Mouse (Mus musculus) kidney, embryonic 14.5 days (tissue): ENCODE data around the gene Cyp27b1. TPM values are rescaled to one million over a fixed set of nuclear protein-coding genes. Genes with fewer than 3 reads are reported as not detected.
A peak's percentile ranks its signal among the peaks of the same experiment; 100 is the strongest.

Experiments
- ATAC-seq: fragments of 200-750 bp; cut with Nextera tagmentation; 2 replicates; pipeline ENCODE4 v1.8.0; 2017; ENCODE audit warnings: moderate number of reproducible peaks, mild to moderate bottlenecking, moderate TSS enrichment, moderate library complexity; ENCODE audit not compliant: low FRiP score, low TSS enrichment
- H3K27ac ChIP-seq: fragments of 300-500 bp; sonication (generic); 2 replicates; pipeline ENCODE4 v1.5.1; 2014; ENCODE audit warnings: low read depth, mild to moderate bottlenecking, low read length, moderate library complexity, mixed read lengths
- H3K27me3 ChIP-seq: fragments of 300-500 bp; sonication (generic); 2 replicates; pipeline ENCODE4 v1.6.1; 2014; ENCODE audit warnings: mild to moderate bottlenecking, low read length; ENCODE audit not compliant: control insufficient read depth, insufficient read depth
- H3K36me3 ChIP-seq: fragments of 300-500 bp; sonication (generic); 2 replicates; pipeline ENCODE4 v1.6.1; 2014; ENCODE audit warnings: low read length, mixed read lengths; ENCODE audit not compliant: control insufficient read depth, insufficient read depth
- H3K4me1 ChIP-seq: fragments of 300-500 bp; sonication (generic); 2 replicates; pipeline ENCODE4 v1.6.1; 2014; ENCODE audit warnings: low read length, mixed read lengths; ENCODE audit not compliant: control insufficient read depth, insufficient read depth
- H3K4me2 ChIP-seq: fragments of 300-500 bp; sonication (generic); replicated peaks from 2 replicates; pipeline ENCODE4 v1.6.1; 2014; ENCODE audit warnings: low read depth, mild to moderate bottlenecking, low read length
- H3K4me3 ChIP-seq: fragments of 300-500 bp; sonication (generic); 2 replicates; pipeline ENCODE4 v1.5.1; 2014; ENCODE audit warnings: mild to moderate bottlenecking, low read length
- H3K9ac ChIP-seq: fragments of 300-500 bp; sonication (generic); 2 replicates; pipeline ENCODE4 v1.6.1; 2014; ENCODE audit warnings: low read depth, mild to moderate bottlenecking, low read length, moderate library complexity
- H3K9me3 ChIP-seq: fragments of 300-500 bp; sonication (generic); 2 replicates; pipeline ENCODE4 v1.6.1; 2016; ENCODE audit warnings: low read length; ENCODE audit not compliant: control insufficient read depth
- WGBS: fragments of 180-500 bp; shearing (Covaris S2); extraction: QIAGEN DNeasy Blood & Tissue Kit; methylation state at CpG from one replicate; pipeline ENCODE4 v1.1.7; 2014; 5-methylcytosine and 5-hydroxymethylcytosine counted together
- polyA plus RNA-seq: library from polyadenylated mRNA; unstranded; fragments of >200 nt; fragmentation: Nextera tagmentation; extraction: Ambion mirVana; gene quantifications from 2 replicates; pipeline ENCODE4 v1.2.1, GENCODE M21; 2014

Cyp27b1 gene
- polyA plus RNA-seq, 1 experiment from 2014 or later: 0.41 TPM

- Histone ChIP-seq H3K9me3 (no peaks in the 10 kb centered on the region), H3K4me3 (peak overlapping the region; percentile 85), H3K36me3 (peaks cover 16% of the 10 kb centered on the region), H3K4me2 (peak overlapping the region; percentile 85), H3K27ac (peak overlapping the region; percentile 73), H3K27me3 (peaks cover 5% of the 10 kb centered on the region), H3K9ac (peak overlapping the region; percentile 77), H3K4me1 (peaks cover 11% of the 10 kb centered on the region)
- no peak for ATAC-seq
- 19% methylated on average over 5 of the region's 5 CpGs for WGBS
Observed at GRCm38 (mm10) chr10:127042468-127043115, 5.5 kb upstream of the Cyp27b1 start.

DNA sequence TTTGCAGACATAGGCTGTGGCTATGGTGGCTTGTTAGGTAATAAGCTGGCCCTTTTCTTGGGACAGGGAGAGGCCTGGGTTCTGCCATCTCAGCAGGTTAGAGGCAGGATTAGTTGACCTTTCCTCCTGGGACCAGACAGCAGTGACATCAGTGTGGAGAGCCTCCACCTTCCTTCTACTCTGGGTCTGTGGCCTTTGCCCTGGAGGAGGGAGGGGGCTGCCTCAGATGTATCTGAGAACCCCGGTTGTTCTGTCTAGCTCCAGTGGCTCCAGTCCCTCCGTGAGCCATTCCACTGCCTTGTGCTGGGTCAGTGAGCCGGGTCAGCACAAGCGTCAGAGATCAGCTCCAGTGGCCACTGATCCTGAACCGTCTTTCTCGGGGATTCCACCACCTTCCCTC, 4.9 kb upstream of the Cyp27b1 start:
- Histone ChIP-seq H3K4me2 (peak overlapping the region; percentile 85; the same call in 1 of the 2 replicates), H3K27me3 (peaks cover 11% of the 10 kb centered on the region), H3K4me1 (peaks cover 11% of the 10 kb centered on the region), H3K9me3 (no peaks in the 10 kb centered on the region), H3K4me3 (peak overlapping the region; percentile 85; the same call in 1 of the 2 replicates), H3K36me3 (peaks cover 16% of the 10 kb centered on the region), H3K9ac (no peak overlapping the region), H3K27ac (peak overlapping the region; percentile 11; the same call in 1 of the 2 replicates)
- 50% methylated on average over 6 of the region's 6 CpGs for WGBS
- ATAC-seq: no peak; the same call in 1 of the 2 replicates

GRCm38 (mm10) chr10:127048608-127049394, 751 bp downstream of the Cyp27b1 start:
- no peak for ATAC-seq
- Histone ChIP-seq H3K9me3 (no peaks in the 10 kb centered on the region), H3K9ac (peak overlapping the region; percentile 24; the same call in 1 of the 2 replicates), H3K36me3 (peaks cover 10% of the 10 kb centered on the region), H3K27me3 (peaks cover 32% of the 10 kb centered on the region), H3K4me2 (peak overlapping the region; percentile 8), H3K4me1 (peaks cover 9% of the 10 kb centered on the region; the same call in 1 of the 2 replicates), H3K4me3 (peak overlapping the region; percentile 22), H3K27ac (no peak overlapping the region)
- 4% methylated on average over 35 of the region's 35 CpGs for WGBS

DNA sequence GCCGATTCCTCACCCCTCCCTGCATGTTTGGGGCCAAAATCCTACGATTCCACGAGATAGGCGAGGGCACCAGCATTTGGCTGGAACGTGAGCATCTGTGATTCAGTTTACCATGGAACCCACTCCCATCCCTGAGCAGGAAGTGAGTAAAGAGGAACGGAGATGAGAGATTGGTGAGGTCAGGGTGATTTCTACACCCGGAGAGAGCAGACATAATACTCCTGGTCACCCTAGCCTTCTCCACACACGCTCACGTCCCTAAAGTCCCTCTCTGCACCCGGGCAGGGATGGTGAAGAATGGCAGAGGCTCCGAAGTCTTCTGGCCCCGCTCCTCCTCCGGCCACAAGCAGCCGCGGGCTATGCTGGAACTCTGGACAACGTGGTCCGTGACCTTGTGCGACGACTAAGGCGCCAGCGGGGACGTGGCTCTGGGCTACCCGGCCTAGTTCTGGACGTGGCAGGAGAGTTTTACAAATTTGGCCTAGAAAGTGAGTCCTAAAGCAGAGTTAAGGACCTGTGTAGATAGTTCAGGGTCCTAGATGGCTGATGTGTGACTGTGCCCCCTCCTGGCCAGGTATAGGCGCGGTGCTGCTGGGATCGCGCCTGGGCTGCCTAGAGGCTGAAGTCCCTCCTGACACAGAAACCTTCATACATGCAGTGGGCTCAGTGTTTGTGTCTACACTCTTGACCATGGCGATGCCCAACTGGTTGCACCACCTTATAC, 1.5 kb downstream of the Cyp27b1 start:
- ATAC-seq: peak; percentile 24; the same call in 1 of the 2 replicates
- peak overlapping the region; percentile 22 for H3K4me3 ChIP-seq
- 2% methylated on average over 29 of the region's 29 CpGs for WGBS
- peak overlapping the region; percentile 8 for H3K4me2 ChIP-seq
- H3K9me3 ChIP-seq: no peaks in the 10 kb centered on the region
- H3K27ac ChIP-seq: no peak overlapping the region
- H3K27me3 ChIP-seq: peaks cover 32% of the 10 kb centered on the region
- H3K9ac ChIP-seq: peak overlapping the region; percentile 24; the same call in 1 of the 2 replicates
- peaks cover 5% of the 10 kb centered on the region for H3K36me3 ChIP-seq
- peaks cover 9% of the 10 kb centered on the region; the same call in 1 of the 2 replicates for H3K4me1 ChIP-seq

DNA sequence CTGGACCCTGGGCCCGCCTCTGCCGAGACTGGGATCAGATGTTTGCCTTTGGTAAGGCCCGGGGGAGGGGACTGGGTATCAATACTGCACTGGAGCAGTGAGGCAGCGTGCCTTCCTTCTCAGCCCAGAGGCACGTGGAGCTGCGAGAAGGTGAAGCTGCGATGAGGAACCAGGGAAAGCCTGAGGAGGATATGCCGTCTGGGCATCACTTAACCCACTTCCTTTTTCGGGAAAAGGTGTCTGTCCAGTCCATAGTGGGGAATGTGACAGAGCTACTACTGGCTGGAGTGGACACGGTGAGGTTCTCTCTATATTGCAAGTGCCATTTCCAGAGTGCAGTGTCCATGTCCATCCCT, 2.0 kb downstream of the Cyp27b1 start:
- no peak overlapping the region for H3K4me3 ChIP-seq
- no peaks in the 10 kb centered on the region; the same call in none of the 2 replicates for H3K36me3 ChIP-seq
- H3K4me1 ChIP-seq: peaks cover 9% of the 10 kb centered on the region; the same call in 1 of the 2 replicates
- 20% methylated on average over 10 of the region's 10 CpGs for WGBS
- no peak overlapping the region for H3K27ac ChIP-seq
- 0 out of 2 replicates have a peak, but pooled peaks have one; percentile 33 for ATAC-seq
- H3K27me3 ChIP-seq: peaks cover 32% of the 10 kb centered on the region
- no peak overlapping the region for H3K4me2 ChIP-seq
- no peak overlapping the region for H3K9ac ChIP-seq
- H3K9me3 ChIP-seq: no peaks in the 10 kb centered on the region

- H3K36me3 ChIP-seq: peaks cover 16% of the 10 kb centered on the region; the same call in 1 of the 2 replicates
- H3K9me3 ChIP-seq: no peaks in the 10 kb centered on the region
- WGBS: 66% methylated on average over 4 of the region's 4 CpGs
- no peak overlapping the region for H3K4me3 ChIP-seq
- no peak overlapping the region for H3K27ac ChIP-seq
- peaks cover 17% of the 10 kb centered on the region for H3K4me1 ChIP-seq
- H3K4me2 ChIP-seq: no peak overlapping the region
- H3K9ac ChIP-seq: no peak overlapping the region
- ATAC-seq: no peak
- H3K27me3 ChIP-seq: peaks cover 19% of the 10 kb centered on the region
Observed at GRCm38 (mm10) chr10:127054646-127055045, 6.6 kb downstream of the Cyp27b1 start.

DNA sequence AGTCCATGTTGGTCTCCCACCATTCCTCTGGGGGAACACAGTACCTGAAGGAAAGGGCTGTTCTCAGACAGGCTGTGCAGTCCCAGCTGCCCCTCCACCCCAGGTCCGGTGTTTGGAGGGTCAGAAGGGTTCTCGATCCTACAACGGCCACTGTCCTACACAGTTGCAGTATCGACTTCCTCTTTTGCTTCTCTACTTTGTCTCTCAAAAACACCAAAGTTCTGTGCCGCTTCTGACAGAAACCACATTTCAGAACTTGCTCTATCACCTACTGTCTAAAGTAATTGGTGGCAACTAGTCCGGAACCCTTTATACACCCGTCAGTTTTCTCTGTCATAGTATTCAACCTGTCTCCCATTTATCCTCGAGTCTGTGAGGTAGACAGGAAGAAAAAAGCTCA, 7.4 kb downstream of the Cyp27b1 start:
- no peak overlapping the region for H3K4me3 ChIP-seq
- H3K27me3 ChIP-seq: peaks cover 12% of the 10 kb centered on the region
- no peak overlapping the region for H3K27ac ChIP-seq
- no peak overlapping the region for H3K4me2 ChIP-seq
- no peak overlapping the region for H3K9ac ChIP-seq
- 87% methylated on average over 8 of the region's 8 CpGs for WGBS
- H3K36me3 ChIP-seq: peaks cover 16% of the 10 kb centered on the region; the same call in 1 of the 2 replicates
- no peak for ATAC-seq
- H3K4me1 ChIP-seq: peaks cover 13% of the 10 kb centered on the region
- no peaks in the 10 kb centered on the region for H3K9me3 ChIP-seq

DNA sequence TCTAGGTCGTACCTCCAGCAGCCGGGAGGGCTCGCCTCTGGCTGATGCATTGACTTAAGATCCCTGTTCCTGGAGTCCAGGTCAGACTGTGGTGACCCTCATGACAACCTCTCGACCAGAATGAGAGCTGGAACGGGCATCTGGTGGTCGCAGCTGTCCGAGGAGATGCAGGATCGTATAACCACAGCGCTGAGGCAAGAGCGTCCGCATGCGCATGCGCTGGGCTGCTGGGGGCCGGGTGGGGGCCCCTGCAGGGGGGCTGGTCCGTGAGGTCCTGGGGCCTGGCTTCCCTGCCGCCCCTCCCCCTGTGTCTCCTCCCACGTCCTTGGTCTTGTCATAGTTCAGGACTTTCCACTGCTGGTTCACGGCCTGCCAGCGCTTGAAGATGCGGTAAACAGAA, 8.4 kb downstream of the Cyp27b1 start:
- Histone ChIP-seq H3K4me1 (peaks cover 18% of the 10 kb centered on the region), H3K27me3 (peaks cover 8% of the 10 kb centered on the region), H3K4me3 (no peak overlapping the region), H3K9ac (no peak overlapping the region), H3K27ac (no peak overlapping the region), H3K4me2 (no peak overlapping the region), H3K36me3 (peaks cover 16% of the 10 kb centered on the region; the same call in 1 of the 2 replicates), H3K9me3 (no peaks in the 10 kb centered on the region)
- ATAC-seq: no peak
- 83% methylated on average over 20 of the region's 20 CpGs for WGBS
